Mouse (Mus musculus) heart, adult 2 months (tissue): ENCODE results near the gene Lair1. TPM values are rescaled to one million over a fixed set of nuclear protein-coding genes. Genes with fewer than 3 reads are reported as not detected.
"Not testable (repeated sequence)": the region's sequence is repeated elsewhere in the genome, so short reads cannot be mapped to it uniquely, and the experiment has no call there.

Source experiments
- DNase-seq, 2 experiments: peaks; one replicate each; pipeline ENCODE4 v3.0.0; 2021
- H3K27ac ChIP-seq: fragments of 200-600 bp; 2 replicates; pipeline ENCODE4 v1.8.1; 2022
- H3K27me3 ChIP-seq: fragments of 200-500 bp; 2 replicates; pipeline ENCODE4 v1.6.1; 2012; ENCODE audit warnings: mild to moderate bottlenecking, low read length, inconsistent platforms, mixed read lengths; ENCODE audit not compliant: control insufficient read depth, insufficient read depth
- H3K36me3 ChIP-seq: fragments of 200-500 bp; 2 replicates; pipeline ENCODE4 v1.6.1; 2012; ENCODE audit warnings: low read length, inconsistent platforms; ENCODE audit not compliant: control insufficient read depth, insufficient read depth
- H3K4me1 ChIP-seq: fragments of 200-500 bp; 2 replicates; pipeline ENCODE4 v1.6.1; 2011; ENCODE audit warnings: low read length; ENCODE audit not compliant: control insufficient read depth, insufficient read depth
- H3K4me3 ChIP-seq: fragments of 200-600 bp; 2 replicates; pipeline ENCODE4 v1.8.1; 2022
- H3K79me2 ChIP-seq: fragments of 200-500 bp; replicated peaks from 2 replicates; pipeline ENCODE4 v1.6.1; 2012; ENCODE audit warnings: mild to moderate bottlenecking, inconsistent platforms, low read length, moderate library complexity, mixed read lengths; ENCODE audit not compliant: control insufficient read depth, insufficient read depth
- H3K9ac ChIP-seq: fragments of 200-500 bp; 2 replicates; pipeline ENCODE4 v1.6.1; 2012; ENCODE audit warnings: low read depth, mild to moderate bottlenecking, control low read depth, inconsistent platforms, low read length, mixed read lengths
- CTCF ChIP-seq: fragments of 200-600 bp; IDR thresholded peaks from 2 replicates; pipeline ENCODE4 v1.8.1; 2022; ENCODE audit warnings: antibody characterized with exemption, mild to moderate bottlenecking, moderate library complexity
- EP300 ChIP-seq: fragments of 200-500 bp; IDR thresholded peaks from 2 replicates; pipeline ENCODE4 v1.6.1; 2011; ENCODE audit warnings: low read depth, low read length, control low read depth; ENCODE audit not compliant: insufficient read depth
- POLR2A ChIP-seq: fragments of 200-500 bp; IDR thresholded peaks from 2 replicates; pipeline ENCODE4 v1.6.1; 2011; ENCODE audit warnings: mild to moderate bottlenecking, low read depth, low read length, control low read depth; ENCODE audit not compliant: insufficient read depth
- WGBS: fragments of 180-500 bp; shearing (Covaris S2); methylation state at CpG from one replicate; pipeline ENCODE4 v1.1.7; 2018; 5-methylcytosine and 5-hydroxymethylcytosine counted together
- intact Hi-C: fragments of 180-260 bp; cut with DNase I; formaldehyde crosslinking; loops from one replicate; pipeline ENCODE4 v1.15.1; 2025
- polyA plus RNA-seq: library from polyadenylated mRNA; depleted of rRNA; stranded (reverse); fragments of >200 nt; gene quantifications from 2 replicates; pipeline ENCODE4 v1.2.3, GENCODE M21; 2012; rRNA removed
- total RNA-seq, 2 experiments: library from RNA; stranded (reverse); gene quantifications; 2 replicates each; pipeline ENCODE4 v1.2.3; 2021

The Lair1 gene
- total and polyA plus RNA-seq, 3 experiments = 1.0 to 3.3 (median 1.7) TPM

- H3K36me3 ChIP-seq = no peaks in the 10 kb centered on the region
- TF ChIP-seq POLR2A (no peak), EP300 (no peak), CTCF (peak; percentile 61)
- no peaks in the 10 kb centered on the region for H3K4me1 ChIP-seq
- H3K9ac ChIP-seq = no peak overlapping the region
- 31% methylated on average over 3 of the region's 3 CpGs for WGBS
- DNase-seq = peak in 1 of 2 experiments; percentile 11
- H3K27ac ChIP-seq = no peak overlapping the region
- H3K79me2 ChIP-seq = no peaks in the 10 kb centered on the region
- intact Hi-C loops = loop anchor here (10.0 kb wide), 1 partner anchor 398 kb away; no protein-coding TSS in a partner anchor
- H3K27me3 ChIP-seq = no peaks in the 10 kb centered on the region
- no peak overlapping the region for H3K4me3 ChIP-seq
Observed at GRCm38 (mm10) chr7:4026794-4027421, 36.1 kb downstream of the Lair1 start.

- intact Hi-C loops, H3K27ac ChIP-seq, H3K27me3 ChIP-seq, H3K79me2 ChIP-seq, H3K4me1 ChIP-seq, H3K36me3 ChIP-seq, H3K4me3 ChIP-seq, DNase-seq, H3K9ac ChIP-seq: not testable (repeated sequence)
- 49% methylated on average over 3 of the region's 3 CpGs for WGBS
Observed at GRCm38 (mm10) chr7:4004636-4005035, 58.4 kb downstream of the Lair1 start.

- H3K27ac ChIP-seq, H3K4me1 ChIP-seq, H3K4me3 ChIP-seq, intact Hi-C loops, H3K79me2 ChIP-seq, H3K27me3 ChIP-seq, H3K9ac ChIP-seq, DNase-seq, H3K36me3 ChIP-seq: not testable (repeated sequence)
- 64% methylated on average over 4 of the region's 4 CpGs for WGBS
Observed at GRCm38 (mm10) chr7:4003996-4004395, 59.0 kb downstream of the Lair1 start.

- intact Hi-C loops = no loop called here
- Histone ChIP-seq H3K79me2 (no peaks in the 10 kb centered on the region), H3K4me3 (no peak overlapping the region), H3K36me3 (no peaks in the 10 kb centered on the region), H3K27ac (no peak overlapping the region), H3K4me1 (no peaks in the 10 kb centered on the region), H3K9ac (no peak overlapping the region), H3K27me3 (no peaks in the 10 kb centered on the region)
- no peak for TF ChIP-seq CTCF
- TF ChIP-seq POLR2A = no peak
- TF ChIP-seq EP300 = no peak
- 66% methylated on average over 2 of the region's 2 CpGs for WGBS
- no peak for DNase-seq
Observed at GRCm38 (mm10) chr7:3962017-3962416, 101.0 kb downstream of the Lair1 start.

- H3K79me2 ChIP-seq = no peaks in the 10 kb centered on the region
- H3K36me3 ChIP-seq = no peaks in the 10 kb centered on the region
- H3K27me3 ChIP-seq = no peaks in the 10 kb centered on the region
- H3K27ac ChIP-seq = no peak overlapping the region
- H3K9ac ChIP-seq = no peak overlapping the region
- intact Hi-C loops = no loop called here
- 76% methylated on average over 3 of the region's 3 CpGs for WGBS
- H3K4me3 ChIP-seq = no peak overlapping the region
- DNase-seq = no peak
- no peaks in the 10 kb centered on the region for H3K4me1 ChIP-seq
- no peak for TF ChIP-seq EP300
- TF ChIP-seq POLR2A = no peak
- no peak for TF ChIP-seq CTCF
Observed at GRCm38 (mm10) chr7:3957387-3957786, 105.6 kb downstream of the Lair1 start.

Other genes with a start within 250 kb of the Lair1 start
- gene Gm15448, start 237.5 kb downstream of the Lair1 start, total RNA-seq = under 1 TPM; 0.27 to 0.29 TPM
- gene Gm15448, start 237.5 kb downstream of the Lair1 start, polyA plus RNA-seq = 0.39 TPM in 1 of 2 replicates, not detected in the other
- gene Pira2, start 218.2 kb downstream of the Lair1 start, total RNA-seq = under 1 TPM; 0.10 to 0.80 TPM
- gene Pira2, start 218.2 kb downstream of the Lair1 start, polyA plus RNA-seq = 0.29 and 0.57 TPM in 2 replicates
- under 1 TPM; 0.18 to 0.25 TPM for gene Gm14548, start 165.1 kb downstream of the Lair1 start, total RNA-seq
- 2.2 TPM in 1 of 2 replicates, not detected in the other for gene Gm14548, start 165.1 kb downstream of the Lair1 start, polyA plus RNA-seq
- gene Lilra6, start 147.7 kb downstream of the Lair1 start, total RNA-seq = under 1 TPM; 0.29 to 0.34 TPM
- gene Lilra6, start 147.7 kb downstream of the Lair1 start, polyA plus RNA-seq = 0.41 and 0.94 TPM in 2 replicates
- gene Ttyh1, start 56.2 kb upstream of the Lair1 start, total RNA-seq = 1 to 10 TPM in 1 of 2 experiments, under 1 TPM in 1; 0.91 to 2.6 TPM
- 2.8 and 5.1 TPM in 2 replicates for gene Ttyh1, start 56.2 kb upstream of the Lair1 start, polyA plus RNA-seq
- gene Leng8, start 73.8 kb upstream of the Lair1 start, total RNA-seq = 10 to 100 TPM; 31.2 to 36.4 TPM
- gene Leng8, start 73.8 kb upstream of the Lair1 start, polyA plus RNA-seq = 263 and 281 TPM in 2 replicates
- gene Leng9, start 87.2 kb upstream of the Lair1 start, total RNA-seq = 1 to 10 TPM; 2.2 to 3.7 TPM
- gene Leng9, start 87.2 kb upstream of the Lair1 start, polyA plus RNA-seq = 3.3 TPM in 2 replicates
- gene Cdc42ep5, start 101.7 kb upstream of the Lair1 start, total RNA-seq = 1 to 10 TPM; 3.1 to 5.8 TPM
- gene Cdc42ep5, start 101.7 kb upstream of the Lair1 start, polyA plus RNA-seq = 7.3 and 10.7 TPM in 2 replicates
- 1 to 10 TPM; 1.2 to 1.4 TPM for gene Lilra5, start 174.6 kb upstream of the Lair1 start, total RNA-seq
- 1.1 and 1.3 TPM in 2 replicates for gene Lilra5, start 174.6 kb upstream of the Lair1 start, polyA plus RNA-seq